Mouse (Mus musculus) T-helper 1 cell (primary cell): Measurements from ENCODE around the gene 1700012B09Rik.

Experiments
- in situ Hi-C: fragments of 300-600 bp; cut with MboI, MseI; formaldehyde crosslinking; loops from one replicate; pipeline ENCODE4 v1.15.1; 2025; ENCODE audit warnings: high pct_unique_total_duplicates

The 1700012B09Rik gene

DNA sequence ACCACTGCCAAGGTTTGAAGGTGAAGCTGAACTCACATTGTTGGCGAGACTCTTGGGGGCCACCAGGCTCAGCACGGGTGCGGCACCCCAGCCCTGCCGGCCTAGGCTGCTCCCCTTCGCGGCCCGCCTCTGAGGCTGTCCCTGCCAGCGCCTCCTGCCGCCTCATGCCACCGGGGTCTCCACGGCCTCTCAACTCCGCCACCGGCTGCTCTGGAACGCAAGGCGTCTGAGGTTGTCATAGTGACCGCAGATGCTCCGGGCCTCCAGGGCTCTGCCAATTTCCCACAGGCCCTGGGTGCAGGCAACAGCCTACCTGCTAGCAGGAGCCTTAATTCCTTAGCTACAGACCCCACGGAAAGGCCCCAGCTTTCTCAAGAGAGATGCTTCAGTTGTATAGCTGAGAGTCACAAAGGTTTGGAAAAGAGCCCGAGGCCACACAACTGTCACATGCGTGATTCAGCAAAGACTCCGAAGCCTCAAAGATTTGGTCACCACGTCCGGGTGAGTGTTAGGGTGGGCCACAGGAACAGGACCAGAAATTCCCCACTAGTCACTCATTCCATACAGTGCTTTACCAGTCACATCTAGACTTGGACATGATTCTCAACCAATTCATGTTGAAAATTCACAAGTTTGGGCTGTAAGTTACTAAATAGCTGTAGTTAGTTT is at the start of gene 1700012B09Rik:
Gene 1700012B09Rik (minus strand): TSS at position 228 of the 669 bp plus-strand sequence.
- in situ Hi-C loops: no loop called here

DNA sequence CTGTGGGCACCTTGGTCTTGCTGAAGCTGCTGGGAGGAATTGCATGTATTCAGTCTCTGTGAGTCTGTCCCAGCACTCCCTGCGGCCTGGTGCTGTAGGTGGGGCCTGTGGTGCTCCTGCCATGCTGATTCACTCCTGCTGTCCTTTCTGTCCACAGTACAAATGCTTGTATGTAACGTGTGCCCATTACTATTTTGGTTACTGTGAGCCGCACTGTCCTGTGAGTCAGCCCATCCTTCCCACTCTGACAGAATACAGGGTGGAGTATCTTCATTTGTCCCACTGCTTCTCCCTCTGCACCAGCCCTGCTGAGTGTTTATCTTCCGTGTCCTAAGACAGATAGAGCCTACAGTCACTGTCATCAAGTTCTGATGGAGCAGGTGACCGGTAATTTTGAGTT is 39.3 kb upstream of the 1700012B09Rik start:
- in situ Hi-C loops: no loop called here

DNA sequence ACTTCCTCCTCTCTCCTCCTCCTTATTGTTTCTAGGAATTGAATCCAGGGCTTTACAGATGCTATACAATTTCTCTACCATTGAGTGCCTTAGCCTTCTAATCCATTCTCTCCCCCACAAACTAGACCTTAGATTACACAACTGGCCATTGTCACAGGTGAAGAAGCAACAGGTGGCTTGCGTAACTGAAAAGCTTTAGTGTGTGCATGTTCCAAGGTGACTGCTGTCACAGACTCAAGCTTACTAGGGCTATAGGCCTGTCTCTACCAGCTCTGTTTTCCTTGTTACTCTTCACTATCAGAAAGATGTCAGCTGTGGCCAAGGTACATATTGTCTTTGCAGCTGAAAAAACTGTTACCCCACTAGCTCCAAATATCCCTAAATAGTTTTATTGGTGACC is 36.0 kb upstream of the 1700012B09Rik start:
- in situ Hi-C loops: no loop called here

DNA sequence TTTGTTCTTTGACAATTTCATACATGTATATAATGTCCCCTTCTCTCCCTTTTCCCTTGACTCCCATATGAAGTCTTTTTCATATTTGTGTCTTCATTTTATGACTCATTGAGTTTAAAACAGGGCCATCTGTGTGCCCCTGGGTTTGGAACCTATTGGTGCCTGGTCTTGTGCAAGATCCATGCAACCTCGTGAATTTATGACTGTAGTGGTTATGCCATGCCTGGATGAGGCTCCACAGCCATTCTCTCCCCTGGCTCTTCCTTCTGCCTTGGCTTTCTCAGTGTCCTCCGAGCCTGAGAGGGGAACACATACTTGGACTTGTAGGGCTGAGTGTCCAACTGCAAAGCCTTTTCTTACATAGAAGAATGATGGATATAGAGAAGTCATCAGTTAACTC is 34.9 kb upstream of the 1700012B09Rik start:
- in situ Hi-C loops: no loop called here

DNA sequence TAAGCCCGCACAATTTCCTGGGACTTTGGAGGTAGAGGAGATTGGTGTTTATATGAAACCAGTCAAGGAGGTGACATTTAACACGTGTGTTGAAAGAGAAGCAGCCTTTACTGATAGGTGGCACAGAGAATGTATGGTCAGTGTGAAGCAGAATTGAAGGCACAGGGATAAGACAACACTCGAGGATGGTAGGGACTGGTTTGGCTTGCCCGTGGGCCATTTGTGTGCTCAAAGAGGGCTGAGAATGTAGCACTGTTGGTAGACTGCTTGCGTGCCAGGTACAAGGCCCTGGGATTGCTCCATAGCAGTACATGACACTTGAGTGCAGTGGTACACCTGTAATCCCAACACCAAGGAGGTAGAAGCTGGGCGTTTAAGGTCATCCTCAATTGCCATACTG is 16.5 kb upstream of the 1700012B09Rik start:
- in situ Hi-C loops: no loop called here

DNA sequence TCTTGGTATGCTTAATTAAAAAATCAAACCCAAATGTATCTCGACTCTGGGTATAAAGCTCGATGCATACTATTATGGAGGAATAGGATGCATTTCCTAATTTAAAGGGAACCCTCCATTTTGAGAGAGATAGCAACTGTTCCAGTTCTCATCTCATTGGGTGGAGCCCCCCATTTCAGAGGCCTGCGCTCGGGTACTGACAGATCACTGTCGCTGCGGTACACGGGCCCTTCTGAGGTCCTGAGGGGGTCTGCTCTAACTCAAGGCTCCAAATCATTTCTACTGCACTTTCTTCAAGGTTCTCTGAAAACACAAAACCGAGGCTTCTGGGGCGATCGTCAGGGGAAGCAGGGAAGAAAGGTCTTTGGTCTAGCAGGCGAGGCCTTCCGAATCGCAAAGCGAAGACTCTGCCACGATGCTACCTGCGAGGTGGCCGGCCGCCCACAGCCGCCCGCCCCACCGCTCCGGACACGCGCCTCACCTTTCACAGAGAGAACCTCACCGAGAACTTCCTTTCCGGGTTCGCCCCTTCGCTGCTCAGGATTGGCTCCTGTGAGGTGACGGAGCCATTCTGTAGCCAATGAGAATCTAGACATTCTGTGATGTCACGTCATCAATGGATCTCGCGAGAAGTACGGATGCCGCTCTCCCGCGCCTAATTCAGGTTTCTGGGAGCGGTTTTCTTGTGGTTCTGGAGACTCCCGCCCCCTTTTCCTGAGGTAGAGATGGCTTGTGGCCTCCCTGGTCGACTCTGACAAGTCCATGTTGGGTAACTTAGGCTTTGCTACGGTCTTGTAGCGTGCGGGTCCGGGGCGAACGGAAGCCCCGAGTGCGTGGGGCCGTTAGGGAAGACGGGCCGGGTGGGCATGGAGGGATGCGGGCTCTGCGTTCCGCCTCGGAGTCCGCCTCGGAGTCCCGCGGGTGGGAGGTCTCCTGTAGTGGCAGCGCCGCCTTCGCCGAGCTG is 13.5 kb upstream of the 1700012B09Rik start, which contains the start of the genes Mre11a and Ankrd49:
Gene Mre11a (plus strand): TSS at position 616 of the 964 bp plus-strand sequence.
Gene Ankrd49 (minus strand): TSS at position 818 of the 964 bp plus-strand sequence.
- in situ Hi-C loops: no loop called here

DNA sequence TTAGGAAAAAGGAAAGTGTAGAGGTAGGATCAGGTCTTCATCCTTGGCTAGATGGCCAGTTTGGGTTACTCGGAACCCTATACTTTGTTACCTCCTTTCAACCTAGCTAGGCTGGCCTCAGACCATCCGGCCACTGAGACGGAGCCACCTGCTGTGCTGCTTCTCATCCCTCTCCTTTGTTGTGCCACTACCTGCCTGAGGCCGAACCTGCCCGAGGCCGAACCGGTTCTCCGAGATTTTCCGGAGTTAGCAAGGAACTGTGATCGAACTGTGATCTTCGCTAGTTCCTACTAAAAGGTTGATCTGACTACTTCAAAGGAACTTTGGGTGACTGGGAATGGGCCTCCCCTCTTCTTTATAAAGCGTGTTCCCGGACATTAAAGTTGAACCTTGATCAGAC is 7.5 kb upstream of the 1700012B09Rik start:
- in situ Hi-C loops: no loop called here

DNA sequence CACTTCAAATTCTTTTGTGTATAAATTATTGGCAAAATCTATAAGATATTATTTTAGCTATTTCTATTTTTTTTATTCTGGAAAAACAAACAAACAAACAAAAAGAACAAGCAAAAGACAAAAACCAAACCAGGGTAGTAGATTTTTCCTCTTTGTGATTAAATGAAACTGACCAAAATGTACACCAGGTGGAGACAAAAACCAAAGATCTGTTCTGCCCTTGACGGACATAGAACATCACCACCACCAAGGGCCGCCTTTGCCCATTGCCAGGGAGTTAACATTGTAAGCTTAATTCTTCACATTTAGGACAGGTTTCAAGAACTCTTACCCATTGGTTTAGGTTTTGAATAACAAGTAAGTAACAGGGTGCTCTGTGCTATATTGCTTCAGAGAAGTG is 3.0 kb upstream of the 1700012B09Rik start:
- in situ Hi-C loops: no loop called here

DNA sequence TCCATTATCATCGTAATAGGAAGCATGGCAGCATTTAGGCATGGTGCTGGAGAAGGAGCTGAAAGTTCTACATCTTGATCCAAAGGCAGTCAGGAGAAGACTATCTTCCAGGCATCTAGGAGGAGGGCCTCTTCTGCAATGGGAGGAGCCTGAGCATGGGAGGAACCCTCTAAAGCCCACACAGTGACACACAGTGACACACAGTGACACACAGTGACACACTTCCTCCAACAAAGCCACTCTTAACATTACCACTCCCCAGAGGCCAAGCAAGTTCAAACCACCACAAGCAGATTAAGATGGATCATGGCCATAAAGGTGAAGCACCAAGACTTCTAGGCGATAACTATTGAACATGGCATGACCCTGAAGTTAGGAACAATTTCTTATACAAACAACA is 1.2 kb upstream of the 1700012B09Rik start:
- in situ Hi-C loops: no loop called here

DNA sequence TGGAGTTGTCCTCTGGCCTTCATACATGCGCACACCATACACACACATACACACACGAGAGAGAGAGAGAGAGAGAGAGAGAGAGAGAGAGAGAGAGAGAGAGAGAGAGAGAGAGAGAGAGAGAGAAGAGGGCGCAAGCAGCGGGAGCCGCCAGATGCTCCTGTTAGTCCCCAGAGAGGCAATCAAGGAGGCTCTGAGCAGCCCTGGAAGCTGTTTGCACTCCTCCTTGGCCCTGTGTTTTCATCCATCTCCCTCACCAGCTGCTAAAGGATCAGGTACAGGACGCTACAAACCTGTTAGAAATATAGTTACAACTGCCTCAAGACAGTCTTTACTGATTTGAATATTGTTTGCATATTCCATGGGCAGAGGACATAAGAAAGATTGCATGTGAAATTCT is 1.0 kb downstream of the 1700012B09Rik start:
- in situ Hi-C loops: no loop called here

DNA sequence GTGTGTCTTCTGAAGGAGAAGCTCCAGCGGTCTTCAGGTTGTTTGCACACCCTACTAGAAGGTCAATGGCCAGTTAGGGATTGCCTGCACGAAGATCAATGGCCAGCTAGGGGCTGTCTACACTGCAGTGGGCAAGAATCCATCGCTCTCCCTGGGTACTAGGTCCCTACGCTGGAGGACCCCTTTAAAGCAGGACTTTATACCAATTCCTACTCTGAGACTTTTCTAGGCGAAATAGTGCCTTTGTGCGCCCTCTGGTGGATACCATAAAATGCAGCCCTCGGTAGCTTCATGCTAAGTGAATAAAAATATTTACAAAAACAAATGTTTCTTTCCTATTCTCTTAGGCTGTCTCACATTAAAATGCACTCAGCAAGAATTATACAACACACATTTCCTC is 6.1 kb downstream of the 1700012B09Rik start:
- in situ Hi-C loops: no loop called here

DNA sequence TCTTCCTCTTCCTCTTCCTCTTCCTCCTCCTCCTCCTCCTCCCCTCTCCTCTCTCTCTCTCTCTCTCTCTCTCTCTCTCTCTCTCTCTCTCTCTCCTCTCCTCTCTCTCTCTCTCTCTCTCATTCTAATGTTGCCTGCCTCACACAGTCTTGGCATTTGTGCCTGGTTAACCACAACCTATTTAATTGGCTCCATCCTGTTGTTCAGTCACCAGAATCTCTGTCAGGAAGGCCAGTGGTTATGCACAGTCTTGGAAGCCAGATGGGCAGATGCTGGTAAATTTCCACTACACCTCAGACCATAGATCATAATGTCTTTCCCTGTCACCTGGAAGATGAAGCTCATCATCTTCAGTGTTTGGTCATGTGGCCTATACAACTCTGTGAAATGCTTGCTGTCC is 11.6 kb downstream of the 1700012B09Rik start:
- in situ Hi-C loops: no loop called here

DNA sequence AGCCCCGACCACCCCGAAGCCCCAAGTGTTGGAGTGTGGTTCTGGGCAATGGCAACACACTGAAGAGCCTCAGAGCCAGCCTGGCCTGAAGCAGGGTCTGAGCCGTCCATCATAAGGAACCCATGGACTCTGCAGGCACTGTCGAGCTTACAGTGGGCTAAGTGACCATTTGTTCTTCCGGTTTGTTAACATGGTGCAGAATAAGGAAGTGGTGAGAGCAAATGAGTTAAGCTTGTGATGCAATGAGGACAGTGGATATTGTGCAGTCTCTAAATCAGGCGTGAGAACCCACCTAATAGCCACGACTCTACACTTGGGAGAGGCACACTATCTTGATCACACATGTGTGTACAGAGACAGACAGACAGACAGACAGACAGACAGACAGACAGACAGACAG is 12.2 kb downstream of the 1700012B09Rik start:
- in situ Hi-C loops: no loop called here

DNA sequence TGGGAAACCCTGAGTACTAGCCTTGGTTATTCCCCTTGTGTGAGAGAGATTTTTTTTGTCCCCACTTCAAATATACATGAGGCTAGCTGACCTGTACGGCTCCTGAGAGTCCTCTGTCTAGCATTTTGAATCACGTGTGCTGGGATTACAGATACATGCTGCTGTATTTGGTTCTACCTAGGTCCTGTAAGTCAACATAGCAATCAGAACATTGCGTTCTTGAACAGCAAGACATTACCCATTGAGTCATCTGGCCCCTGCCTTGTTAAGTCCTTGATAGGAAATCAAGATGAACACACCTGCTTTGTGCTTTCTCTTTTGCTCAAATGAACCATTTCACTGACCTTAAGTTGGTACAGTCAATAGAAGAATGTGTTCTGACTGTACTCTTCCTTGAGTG is 16.4 kb downstream of the 1700012B09Rik start:
- in situ Hi-C loops: no loop called here

DNA sequence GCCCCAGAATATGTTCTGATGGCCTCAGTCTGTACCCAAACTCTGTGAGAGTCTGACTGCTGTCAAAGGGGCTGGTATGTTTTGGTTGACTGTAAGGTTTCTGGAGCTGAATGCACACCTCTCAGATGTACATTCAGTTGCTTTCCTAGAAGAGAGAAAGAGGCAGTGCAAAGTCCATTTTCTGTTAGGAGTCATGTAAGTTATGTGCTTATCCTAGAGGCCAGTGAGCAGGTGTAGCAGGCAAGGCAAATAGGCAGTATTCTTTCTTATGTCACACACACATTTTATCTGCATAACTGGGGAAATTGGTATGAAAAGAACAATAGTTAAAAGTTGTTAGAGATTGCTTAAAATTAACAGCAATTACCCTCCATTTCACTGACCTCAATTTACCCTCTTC is 16.9 kb downstream of the 1700012B09Rik start:
- in situ Hi-C loops: no loop called here

DNA sequence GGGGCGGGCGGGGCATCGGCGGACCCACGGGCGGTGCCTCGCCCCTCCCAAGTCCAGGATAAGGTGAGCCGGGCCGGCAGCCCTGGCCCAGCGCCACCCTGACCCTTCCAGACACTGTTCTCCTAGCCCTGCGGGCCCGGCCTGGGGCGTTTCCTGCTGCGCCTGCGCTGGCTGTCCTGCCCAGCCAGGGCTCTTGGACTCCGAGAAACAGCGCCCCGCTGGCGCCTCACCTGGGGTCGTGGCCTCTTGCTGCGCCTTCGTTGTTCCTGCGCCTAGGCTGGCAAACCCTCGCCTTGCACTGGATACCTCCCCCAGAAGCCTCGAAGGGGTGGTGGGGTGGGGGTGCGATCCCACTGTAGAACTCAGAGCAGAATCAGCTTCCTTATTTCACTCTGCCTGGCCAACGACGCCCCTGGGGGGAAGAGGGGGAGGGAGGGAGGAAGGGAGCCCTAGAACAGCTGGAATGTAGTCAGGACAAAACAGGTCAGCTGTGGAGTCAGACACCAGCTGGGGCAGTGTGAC is 18.8 kb downstream of the 1700012B09Rik start, which contains the start of gene Fut4:
Gene Fut4 (minus strand): TSS at position 393 of the 522 bp plus-strand sequence.
- in situ Hi-C loops: no loop called here

DNA sequence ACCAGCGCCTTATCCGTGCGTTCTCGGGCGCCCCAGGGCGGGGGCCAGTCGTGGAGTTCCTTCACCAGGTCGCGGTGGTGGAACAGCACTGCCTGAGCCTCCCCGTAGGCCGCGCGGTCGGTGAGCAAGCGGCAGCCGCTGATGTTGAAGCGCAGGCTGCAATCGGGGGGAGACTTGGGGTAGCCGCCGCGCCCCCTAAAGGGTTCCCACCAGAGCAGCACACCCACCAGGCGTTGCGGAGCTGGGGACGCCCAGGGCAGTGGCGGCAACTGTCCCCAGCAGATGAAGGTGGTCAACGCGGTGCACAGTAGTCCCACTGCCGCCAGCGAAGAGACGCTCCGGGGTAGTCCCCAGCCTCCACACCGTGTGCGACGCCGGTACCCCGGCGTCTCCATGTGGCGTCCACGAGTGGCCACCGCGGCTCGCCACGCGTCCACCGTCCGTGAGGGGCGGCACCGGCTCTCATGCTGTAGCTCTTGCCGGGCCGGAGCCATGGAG is 19.3 kb downstream of the 1700012B09Rik start:
- in situ Hi-C loops: no loop called here

DNA sequence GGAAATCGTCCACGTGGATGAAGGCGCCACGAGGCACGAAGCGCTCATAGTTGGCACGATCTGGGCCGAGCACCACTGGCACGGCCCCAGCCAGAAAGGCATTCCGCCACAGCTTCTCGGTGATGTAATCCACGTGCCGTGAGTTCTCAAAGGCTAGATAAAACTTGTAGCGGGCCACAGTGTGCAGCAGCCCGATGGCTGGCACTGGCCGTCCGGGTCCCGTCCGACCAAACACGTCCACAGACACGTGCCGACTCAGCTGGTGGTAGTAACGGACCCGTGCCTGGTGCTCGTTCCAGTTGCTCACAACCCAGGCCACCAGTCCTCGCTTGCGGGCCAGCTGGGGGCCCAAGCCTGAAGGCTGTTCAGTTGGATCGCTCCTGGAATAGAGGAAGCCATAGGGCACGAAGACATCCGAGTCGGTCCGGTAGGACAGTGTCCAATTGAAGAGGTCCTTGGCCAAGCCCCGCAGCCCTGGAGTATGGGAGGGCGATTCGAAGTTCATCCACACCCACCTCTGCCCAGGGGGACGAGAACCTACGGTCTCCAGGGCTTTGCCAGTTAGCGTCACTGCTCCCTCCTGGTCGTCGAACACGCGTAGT is 19.8 kb downstream of the 1700012B09Rik start:
- in situ Hi-C loops: no loop called here

DNA sequence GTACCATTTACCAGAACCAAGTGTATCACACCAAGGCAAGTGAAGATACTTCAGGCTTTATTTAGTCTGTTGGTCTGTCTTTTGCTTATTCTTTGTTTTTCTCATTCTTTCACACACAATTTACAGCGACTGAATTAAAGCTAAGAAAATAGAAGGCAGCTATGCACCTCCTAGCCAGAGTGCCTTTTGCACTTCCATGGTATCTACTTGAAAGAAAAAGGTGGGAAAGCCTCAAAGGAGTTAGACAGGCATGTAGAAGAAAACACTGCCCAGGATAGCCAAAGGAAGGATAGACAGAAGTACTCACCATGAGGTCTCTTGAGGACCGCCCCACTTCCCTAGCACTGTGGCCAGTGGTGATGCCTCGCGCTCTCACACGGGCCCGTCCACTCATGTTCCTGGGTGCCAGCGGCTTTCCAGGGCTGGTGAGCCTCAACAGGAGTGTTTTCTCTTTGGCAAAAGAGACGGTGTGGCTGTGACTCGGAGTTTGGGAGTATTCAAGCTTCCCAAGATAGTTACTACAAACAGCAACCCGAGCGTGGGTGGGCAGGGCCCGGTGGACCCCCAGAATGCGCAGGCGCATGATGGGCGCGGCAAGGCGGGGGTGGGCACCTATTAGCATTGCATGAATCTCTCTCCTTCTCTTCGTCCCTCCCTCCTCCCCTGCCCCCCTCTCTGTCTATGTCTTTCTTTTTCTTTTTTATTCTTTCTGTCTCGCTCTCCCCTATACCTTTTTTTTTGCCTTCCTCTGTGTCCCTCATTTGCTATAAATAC is 30.5 kb downstream of the 1700012B09Rik start, which contains the start of gene Piwil4:
Gene Piwil4 (minus strand): TSS at position 583 of the 774 bp plus-strand sequence.
- in situ Hi-C loops: loop anchor here (10.0 kb wide), 1 partner anchor 374 kb away; the partner anchor contains the start of gene Hephl1

DNA sequence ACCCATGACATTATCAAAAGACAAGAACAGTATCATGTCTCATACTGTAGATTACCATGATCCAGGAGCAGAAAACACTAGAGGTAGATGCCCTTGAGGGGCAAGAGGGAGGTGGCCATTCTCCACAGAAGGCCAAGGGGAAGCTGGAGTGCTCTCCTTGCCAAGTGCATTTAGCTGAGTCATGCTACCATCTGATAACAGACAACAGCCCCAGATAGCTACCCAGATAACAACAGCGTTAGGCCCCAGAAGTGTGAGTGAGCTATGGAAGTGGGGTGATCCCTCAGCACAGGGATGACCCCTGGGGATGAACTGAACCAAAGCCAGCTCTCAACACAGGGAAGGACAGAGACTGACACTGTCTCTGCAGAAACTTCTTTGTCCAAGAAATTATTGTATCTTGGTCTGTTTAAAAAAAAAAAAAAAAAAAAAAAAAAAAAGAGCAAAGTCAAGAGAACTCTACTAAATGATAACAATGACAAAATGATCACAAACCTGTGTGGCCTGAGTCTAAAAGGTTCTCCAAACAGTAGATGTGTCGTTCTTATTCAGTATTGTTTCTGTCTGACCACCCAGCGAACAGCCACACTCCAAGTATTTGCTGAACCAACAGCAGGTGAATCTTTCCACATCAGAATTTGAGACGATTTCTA is 31.2 kb downstream of the 1700012B09Rik start:
- in situ Hi-C loops: loop anchor here (10.0 kb wide), 2 partner anchors 375 to 685 kb away; partner anchors contain the start of gene Hephl1
